Mouse (Mus musculus): Measurements from ENCODE around the gene Tespa1.
"Not testable (repeated sequence)": the region's sequence is repeated elsewhere in the genome, so short reads cannot be mapped to it uniquely, and the experiment has no call there.

Gene Tespa1

DNA sequence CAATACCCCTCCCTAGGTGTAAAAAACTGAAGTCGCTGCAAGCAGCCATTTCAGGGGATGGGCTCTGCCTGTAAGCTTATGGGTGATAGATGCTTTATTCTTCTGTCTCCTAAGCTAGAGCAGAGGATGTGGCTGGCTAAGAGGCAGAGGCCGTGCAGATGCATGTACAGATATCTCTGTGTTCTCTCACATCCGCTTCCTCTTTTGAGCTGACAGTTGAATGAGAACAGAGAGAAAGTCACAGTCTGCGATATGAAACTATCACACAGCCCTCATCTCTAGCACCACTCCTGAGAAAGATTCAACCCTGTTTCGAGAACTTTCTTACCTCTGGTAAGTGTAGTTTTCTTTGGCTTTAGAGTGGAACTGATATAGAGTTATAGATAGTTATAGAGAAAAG is at the start of gene Tespa1:
Tespa1 (plus strand) TSS at position 234 of the 400 bp plus-strand sequence.
- no peak for DNase-seq (ENCODE audit: low spot score)

DNA sequence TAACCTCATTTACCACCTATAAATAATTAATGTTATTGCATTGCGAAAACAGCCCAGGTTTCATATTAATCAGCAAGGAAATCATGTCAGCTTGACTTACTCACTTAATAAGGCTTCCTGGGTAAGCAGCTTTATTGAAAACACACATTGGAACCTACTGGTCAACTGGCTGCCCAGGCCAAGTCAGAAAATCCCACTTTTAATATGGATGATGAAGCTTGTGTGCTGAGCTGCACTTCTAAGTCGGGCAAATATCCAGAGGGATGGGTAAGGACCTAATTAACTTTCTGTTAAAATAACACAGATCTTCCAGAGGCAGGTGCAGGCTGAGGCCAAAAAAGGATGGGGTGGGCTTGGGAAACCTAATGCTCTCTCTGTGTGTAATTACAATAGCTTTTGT is 46.9 kb upstream of the Tespa1 start:
- no peak for DNase-seq (ENCODE audit: low spot score)

DNA sequence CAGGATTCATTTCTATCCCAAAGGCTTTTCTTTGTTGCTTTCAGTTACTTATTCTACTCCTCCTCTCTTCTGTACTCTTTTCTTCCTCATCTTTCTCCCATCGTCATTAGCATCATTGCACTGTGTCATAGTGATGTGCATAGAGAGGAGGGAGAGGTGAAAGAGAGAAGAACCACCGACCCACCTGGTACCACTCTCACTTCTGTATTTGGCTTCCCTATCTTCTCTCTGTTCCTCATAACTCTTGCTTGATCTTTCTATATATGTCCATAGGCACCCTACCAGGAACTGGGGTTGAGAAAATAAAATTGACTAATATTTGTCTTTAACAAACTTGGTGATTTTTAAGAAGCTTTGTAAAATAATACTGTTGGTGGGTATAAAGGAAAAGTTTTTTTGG is 46.2 kb upstream of the Tespa1 start:
- DNase-seq (ENCODE audit: low spot score): no peak

DNA sequence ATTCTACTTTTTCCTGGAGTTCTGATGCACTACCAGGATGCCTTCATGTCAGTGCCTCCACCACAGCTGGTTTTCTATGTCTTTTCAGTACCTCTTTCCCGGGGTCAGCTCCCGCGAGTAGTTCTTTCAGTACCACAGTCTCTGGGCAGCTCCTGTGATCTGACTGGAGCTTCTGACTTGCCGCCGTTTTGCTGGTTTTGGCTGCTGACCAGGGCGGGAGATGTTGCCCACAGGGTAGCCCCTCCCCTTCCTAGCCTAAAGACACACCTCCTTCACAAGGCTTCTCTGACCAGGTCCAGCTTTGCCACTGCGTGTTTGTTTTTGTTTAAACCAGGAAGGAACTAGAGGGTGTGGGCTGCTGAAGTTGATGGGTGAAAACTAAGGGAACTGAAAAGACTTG is 42.6 kb upstream of the Tespa1 start, which contains the start of gene Neurod4:
Neurod4 (minus strand) TSS at position 175 of the 400 bp plus-strand sequence.
- no peak for DNase-seq (ENCODE audit: low spot score)

DNA sequence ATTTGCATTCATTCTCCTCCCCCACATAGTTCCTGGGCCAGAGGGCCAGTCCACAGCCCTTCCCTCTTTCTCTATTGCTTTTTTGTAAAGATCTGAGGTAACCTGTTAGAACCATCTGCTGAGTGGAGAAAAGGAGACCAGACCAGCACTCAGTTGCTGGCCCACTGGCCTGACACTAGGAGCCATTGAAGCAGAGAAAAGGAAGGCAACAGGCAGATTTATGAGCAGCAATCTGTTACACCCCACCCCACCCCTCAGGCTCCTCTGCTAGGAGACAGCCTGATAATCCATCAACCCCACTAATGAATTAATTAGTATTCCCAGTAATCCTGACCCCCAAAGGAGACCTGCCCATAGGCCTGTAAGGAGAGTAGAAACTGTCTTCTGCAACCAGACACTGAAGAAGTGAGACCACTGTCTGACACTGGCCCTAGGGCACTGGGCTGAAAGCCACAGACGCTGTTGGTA is 40.7 kb upstream of the Tespa1 start:
- no peak for DNase-seq (ENCODE audit: low spot score)

DNA sequence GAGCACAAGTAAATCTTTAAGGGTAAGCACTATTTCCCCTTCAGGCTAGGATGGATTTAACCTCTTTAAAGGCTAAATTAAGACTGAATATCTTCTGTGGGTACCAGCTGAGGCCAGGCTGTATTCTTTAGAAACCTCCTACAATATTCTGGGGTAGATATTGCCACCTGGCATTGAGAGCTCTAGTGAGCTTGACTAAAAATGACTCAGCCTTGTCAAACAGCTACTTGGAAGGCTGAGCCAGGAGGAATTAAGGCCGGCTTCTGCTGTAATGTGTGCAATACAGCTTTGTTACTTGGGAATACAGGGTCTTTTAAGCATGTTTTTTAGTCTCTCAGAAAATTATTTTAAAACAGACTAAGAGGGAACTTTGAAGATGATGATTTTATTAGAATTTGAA is 35.5 kb upstream of the Tespa1 start:
- no peak for DNase-seq (ENCODE audit: low spot score)

DNA sequence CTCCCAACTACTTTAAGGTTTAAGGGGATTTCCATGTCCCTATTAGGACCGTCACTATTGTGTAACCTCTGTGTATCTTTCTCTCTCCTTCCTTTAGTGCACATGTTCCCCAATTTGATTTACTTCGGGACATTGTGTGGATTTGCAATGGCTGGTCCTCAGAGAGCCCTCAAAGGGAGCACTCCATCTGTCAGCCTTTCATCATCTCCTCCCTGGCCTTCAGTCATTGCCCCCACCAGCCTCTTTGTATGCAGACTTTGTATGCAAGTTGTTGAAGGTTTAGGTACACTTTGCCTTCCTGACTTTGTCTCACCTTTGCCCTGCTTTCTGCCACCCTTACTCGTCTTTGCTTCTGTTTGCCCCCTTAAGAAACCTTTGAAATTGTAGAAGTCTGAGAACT is 34.7 kb upstream of the Tespa1 start:
- no peak for DNase-seq (ENCODE audit: low spot score)

DNA sequence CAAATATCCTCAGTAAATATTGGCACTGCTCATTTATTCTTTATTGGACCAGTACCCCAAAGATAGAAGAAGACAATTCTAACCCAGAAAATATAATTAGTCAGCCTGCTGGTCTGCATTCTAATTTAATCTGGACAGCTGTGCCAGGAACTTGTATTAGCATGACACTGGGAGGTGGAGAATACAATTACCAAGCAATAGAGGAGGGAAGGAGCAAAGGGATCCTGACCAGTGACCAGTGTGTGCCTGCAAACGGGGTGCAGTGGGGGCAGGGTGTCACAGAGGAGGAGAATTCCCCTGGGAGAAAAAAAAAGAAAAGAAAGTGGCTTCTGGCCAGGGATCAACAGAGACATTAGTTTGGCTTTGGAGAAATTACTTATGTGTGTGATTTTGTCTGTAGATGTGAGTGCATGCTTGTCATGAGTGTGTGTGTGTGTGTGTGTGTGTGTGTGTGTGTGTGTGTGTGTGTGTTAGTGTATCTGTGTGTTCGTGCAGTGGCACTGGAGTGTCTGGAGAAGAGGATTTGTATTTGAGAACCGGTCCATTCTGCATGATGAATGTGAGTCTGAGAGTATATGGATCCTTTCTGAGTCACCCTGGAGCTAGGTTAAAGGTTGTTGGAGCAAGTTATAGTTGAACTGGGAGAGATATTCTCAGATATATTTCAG is 28.8 kb upstream of the Tespa1 start:
- DNase-seq (ENCODE audit: low spot score): no peak

DNA sequence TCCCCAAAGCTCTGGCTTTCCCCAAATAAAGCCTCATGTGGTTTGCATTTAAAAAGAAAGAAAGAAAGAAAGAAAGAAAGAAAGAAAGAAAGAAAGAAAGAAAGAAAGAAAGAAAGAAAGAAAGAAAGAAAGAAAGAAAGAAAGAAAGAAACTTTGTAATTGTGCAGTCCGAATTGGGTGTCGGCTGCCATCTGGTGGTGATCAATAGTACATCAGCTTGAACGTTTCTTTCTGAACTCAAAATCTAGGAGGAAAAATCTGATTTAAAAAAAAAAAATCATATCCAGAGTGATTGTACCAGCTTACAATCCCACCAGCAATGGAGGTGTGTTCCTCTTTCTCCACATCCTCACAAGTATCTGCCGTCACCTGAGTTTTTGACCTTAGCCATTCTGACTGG is 23.9 kb upstream of the Tespa1 start:
- DNase-seq (ENCODE audit: low spot score): not testable (repeated sequence)

DNA sequence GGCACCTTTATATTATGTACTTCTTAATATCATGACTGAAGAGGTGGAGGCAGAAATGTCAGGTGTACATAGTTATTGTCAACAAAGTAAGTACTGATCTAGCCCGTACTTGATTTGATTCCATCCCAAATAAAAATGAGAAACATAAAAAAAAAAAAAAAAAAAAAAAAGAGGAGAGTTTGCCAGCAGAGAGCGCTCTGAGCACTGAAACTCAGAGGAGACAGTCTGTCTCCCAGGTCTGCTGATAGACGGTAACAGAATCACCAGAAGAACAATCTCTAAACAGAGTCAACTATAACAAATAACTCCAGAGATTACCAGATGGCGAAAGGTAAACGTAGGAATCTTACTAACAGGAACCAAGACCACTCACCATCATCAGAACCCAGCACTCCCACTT is 18.5 kb upstream of the Tespa1 start:
- not testable (repeated sequence) for DNase-seq (ENCODE audit: low spot score)

DNA sequence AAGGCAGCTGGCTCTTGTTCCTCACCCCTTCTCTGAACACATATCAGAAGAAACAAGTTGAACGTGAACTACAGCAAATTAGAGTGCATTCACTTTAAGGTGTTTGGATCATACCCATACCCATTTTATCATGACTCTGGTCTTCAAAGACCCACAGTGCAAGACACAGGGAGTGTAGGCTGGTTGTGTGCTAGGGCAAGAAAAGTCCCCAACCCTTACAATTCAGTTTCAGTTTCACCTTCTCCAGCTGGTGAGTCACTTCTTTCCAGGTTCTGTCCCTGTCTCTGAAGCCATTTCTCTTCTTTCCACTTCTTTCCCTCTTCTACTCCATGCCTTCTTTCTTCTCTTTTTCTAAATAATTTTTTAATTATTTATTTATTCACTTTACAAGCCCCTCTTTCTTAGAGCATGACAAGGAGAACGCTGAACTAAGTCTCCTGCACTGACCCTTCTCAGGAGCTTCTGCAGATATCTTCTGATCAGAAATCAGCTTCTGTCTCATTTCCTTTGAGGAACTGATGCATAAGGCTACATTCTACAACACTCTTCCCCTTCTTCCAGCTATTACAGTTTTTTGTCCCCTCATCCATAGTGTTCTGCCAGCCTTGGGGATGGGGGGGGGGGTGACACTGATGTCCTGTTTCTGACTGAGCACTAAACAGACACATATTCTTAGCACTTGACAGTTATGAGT is 11.0 kb upstream of the Tespa1 start:
- no peak for DNase-seq (ENCODE audit: low spot score)

DNA sequence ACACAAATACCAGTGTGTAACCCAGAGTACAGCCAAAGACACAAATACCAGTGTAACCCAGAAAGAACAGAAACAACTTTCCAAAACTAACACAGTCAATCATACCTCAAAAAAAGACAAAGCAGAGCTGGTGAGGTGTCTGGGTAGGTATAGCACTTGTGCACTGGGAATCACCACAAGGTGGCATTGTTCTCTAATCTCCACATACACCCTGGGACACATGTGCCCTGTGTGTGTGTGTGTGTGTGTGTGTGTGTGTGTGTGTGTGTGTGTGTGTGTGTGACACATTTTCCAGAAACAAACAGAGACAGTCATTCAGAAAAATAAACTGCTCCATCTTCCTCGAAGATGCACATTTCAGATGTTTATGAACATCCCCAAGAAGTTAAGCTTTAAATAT is 9.1 kb upstream of the Tespa1 start:
- no peak for DNase-seq (ENCODE audit: low spot score)

DNA sequence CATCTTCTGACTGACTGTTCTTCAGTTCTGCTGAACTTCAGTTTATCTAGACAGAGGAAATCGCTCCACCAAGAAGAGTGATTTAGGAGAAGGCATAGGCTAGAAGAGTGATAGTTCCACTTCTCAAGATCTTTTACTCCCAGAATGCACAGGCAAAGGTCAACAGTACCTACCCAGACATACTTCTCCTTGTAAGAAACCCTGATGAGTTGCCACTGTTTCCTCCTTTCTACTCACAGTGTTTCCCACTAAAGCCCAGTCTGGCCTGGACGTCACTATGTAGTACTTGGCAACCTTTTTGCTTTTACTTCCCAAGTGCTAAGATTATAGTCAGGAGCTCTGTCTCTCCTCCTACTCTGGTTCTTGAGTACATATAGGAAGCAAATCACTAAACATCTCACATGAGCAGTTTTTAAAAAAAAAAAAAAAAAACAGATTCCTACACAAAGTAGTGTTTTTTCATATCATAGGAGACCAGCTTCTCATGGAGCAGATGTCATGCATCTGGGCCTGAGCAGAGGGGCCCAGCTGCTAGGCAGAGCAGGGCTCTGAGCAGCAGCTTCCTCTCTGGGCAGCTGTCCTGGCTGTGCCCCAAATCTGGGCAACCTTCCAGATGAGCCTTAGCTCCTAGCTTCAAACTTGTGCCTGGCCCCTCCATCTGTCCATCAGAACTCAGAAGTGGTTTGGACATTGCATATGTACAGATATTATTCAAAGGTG is 8.4 kb upstream of the Tespa1 start:
- DNase-seq (ENCODE audit: low spot score): no peak

DNA sequence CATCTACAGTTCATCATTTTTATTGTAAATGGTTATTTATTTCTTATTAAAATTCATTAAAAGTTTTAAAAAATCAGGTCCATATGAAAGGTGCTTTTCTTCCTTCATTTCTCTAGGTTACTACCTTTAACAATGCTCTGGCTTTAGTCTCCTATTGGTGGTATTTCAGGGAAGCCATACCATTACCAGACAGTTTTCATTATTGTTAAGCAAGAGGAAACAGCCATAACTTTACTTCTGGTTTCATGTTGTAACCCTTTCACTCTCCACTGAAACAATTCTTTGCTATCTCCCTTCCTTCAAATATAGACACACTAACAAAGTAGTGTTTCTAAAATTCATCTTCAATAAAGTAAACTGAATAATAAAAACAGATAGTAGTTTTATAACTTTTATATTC is 6.8 kb upstream of the Tespa1 start:
- no peak for DNase-seq (ENCODE audit: low spot score)

DNA sequence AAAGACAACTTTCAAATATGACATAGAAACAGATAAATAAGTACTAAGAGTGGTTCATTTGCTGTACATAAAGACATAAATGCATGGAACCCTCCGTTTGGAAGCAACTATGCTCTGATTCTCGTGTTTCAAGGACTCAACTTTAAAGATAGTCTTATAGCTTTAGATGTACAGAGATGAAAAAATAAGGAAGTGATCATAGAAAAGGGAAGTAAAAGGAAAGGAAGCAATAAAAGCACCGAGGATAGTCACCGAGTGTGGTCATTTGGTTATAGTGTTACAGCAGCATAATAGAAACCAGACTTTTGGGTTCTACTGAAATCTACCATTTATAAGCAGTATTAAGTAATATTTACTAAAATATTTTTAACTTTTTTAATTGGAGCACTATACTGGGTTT is 4.0 kb upstream of the Tespa1 start:
- DNase-seq (ENCODE audit: low spot score): no peak

DNA sequence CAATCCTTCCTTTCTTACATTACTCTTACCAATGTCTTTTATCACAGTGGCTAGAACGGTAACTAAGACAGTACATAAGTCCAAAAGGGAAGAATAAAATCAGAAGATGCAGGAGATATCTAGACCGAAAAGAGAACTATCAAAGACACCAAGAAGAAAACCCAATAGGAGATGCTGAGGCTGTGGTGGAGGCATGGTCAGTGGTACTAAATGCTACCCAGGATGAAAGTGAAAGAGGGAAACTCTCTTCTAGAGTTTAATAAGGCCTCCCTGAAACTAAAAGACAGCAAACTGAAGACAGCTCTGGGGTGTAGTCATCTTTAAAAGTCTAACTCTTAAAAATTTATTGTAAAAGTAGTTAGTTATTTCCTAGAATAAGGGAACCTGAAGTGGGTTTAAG is 2.0 kb upstream of the Tespa1 start:
- no peak for DNase-seq (ENCODE audit: low spot score)

DNA sequence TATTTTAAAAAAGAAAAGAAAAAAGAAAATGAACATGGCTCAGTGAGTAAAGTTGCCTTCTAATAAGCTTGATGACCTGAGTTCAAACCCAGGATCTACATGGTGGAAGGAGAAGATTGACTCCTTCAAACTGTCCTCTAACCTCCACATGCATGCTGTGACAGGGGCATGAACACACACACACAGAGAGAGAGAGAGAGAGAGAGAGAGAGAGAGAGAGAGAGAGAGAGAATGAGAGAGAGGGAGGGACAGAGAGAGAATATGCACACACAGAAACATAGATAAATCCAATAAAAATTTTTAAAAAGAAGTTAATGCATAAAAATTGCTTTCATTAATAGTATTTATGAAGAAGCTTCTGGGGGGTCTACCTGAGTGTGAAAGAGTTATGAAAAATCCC is 608 bp upstream of the Tespa1 start:
- no peak for DNase-seq (ENCODE audit: low spot score)

DNA sequence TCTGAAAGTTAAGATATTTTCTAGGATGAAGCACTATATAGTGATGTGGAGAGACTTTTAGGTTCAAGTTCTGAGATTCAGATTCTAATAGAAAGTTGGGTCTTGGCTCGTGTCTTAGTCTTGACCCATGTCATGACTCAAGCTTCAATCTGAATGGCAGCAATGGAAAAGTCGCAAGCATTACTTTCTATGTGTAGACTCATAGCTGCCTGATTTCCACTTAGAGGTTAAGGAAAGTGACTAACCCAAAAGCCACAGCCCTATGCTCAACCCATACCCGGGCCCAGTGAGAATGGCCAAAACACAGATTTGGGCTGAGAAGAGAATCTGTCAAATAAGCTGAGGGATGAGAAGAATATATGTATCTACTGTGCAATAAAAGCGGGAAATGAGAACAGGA is 1.6 kb downstream of the Tespa1 start:
- DNase-seq (ENCODE audit: low spot score): no peak

DNA sequence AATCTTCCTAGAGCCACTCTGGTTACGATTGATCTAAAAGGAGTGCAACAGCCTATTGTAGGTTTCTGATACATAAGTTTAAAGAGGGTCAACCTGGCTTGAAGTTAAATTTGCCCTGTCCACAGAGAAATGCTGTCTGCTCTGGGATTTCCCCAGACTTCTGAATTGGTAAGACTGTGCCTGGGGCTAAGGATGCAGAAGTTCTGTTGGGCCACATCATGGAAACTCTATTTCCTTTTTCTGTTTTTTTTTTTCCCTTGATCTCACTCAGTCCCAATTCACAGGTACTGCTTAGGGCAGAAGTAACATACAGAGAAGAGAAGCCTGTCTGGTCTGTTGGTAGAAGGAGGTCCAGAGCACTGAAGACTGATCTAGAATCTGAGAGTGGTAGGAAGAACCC is 8.0 kb downstream of the Tespa1 start:
- no peak for DNase-seq (ENCODE audit: low spot score)

DNA sequence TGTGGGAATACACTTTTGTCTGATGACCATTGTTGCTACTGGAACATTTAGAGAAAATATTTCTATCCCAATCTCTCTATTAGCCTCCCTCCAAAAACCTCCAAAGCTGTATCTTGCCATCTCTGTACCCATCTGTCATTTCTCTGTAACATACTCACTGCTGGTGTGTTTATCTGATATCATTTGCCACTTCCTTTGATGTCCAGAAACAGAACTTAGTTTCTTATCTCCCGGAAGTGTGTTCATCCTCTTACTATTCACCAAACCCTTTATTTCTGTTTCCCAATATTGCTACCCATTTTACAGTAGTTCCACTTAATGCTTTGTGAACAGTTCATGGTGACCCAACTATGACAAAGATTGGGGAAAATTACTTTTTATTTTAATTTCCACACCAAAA is 13.7 kb downstream of the Tespa1 start:
- no peak for DNase-seq (ENCODE audit: low spot score)

DNA sequence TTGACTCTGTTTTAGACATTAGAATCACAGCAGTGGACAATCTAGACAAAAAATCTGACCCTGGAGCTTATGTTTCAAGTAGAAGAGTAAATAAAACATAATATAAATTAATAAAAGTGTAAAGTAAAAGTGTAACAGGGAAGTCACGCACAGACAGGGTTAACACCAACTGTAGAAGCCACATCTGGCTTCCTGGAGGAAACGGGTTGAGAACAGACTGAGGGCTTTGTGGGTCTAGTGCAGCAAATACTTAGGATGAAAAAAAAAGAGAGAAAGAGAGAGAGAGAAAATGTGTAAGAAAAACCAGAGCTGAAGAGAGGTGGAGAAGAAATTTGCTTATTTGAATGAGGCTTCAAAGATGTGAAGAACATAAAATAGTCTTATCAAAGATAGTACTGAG is 14.9 kb downstream of the Tespa1 start:
- DNase-seq (ENCODE audit: low spot score): no peak

DNA sequence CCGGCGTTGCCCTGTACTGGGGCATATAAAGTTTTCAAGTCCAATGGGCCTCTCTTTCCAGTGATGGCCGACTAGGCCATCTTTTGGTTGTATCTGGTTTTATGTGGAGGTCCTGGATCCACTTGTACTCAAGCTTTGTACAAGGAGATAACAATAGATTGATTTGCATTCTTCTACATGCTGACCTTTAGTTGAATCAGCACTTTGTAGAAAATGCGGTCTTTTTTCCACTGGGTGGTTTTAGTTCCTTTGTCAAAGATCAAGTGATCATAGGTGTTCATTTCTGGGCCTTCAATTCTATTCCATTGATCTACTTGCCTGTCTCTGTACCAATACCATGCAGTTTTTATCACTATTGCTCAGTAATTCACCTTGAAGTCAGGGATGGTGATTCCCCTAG is 17.4 kb downstream of the Tespa1 start:
- not testable (repeated sequence) for DNase-seq (ENCODE audit: low spot score)

DNA sequence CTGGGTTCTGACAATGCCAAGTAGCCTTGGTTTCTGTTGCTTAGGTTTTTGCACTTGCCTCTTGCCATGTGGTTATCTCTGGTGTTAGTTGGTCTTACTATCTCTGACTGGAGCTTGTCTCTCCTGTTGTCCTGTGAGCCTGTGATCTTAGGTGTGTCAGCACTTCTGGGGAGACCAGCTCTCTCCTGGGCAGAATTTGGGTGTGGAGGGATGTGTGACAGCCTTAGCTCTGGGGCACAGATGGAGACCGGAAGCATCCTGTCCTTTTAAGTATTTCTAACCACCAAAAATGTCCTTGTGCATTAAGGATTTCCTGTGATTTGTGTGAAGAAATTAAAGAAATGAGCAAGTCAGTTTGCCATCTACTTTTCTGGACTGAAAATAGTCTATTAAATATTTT is 21.4 kb downstream of the Tespa1 start:
- no peak for DNase-seq (ENCODE audit: low spot score)
